Mouse (Mus musculus) ES-Bruce4 (cell line): ENCODE measurements around the gene 1700024G13Rik. TPM values are rescaled to one million over a fixed set of nuclear protein-coding genes. Genes with fewer than 3 reads are reported as not detected.

Experiments used
- H3K27ac ChIP-seq: 2 replicates; pipeline ENCODE4 v1.5.1; 2012; ENCODE audit warnings: low read length, inconsistent platforms; ENCODE audit not compliant: insufficient read depth
- H3K27me3 ChIP-seq: 2 replicates; pipeline ENCODE4 v1.6.1; 2012; ENCODE audit warnings: mild to moderate bottlenecking, low read length, inconsistent platforms; ENCODE audit not compliant: control insufficient read depth, poor library complexity, insufficient read depth, severe bottlenecking
- H3K36me3 ChIP-seq: 2 replicates; pipeline ENCODE4 v1.6.1; 2012; ENCODE audit warnings: inconsistent platforms, mild to moderate bottlenecking, low read length, moderate library complexity; ENCODE audit not compliant: control insufficient read depth, poor library complexity, insufficient read depth, severe bottlenecking
- H3K4me1 ChIP-seq: one replicate; pipeline ENCODE4 v1.8.1; 2011; ENCODE audit warnings: low read length; ENCODE audit not compliant: control insufficient read depth, insufficient read depth
- H3K4me3 ChIP-seq: 2 replicates; pipeline ENCODE4 v1.5.1; 2011; ENCODE audit warnings: low read depth, mild to moderate bottlenecking, low read length
- H3K9ac ChIP-seq: 2 replicates; pipeline ENCODE4 v1.6.1; 2012; ENCODE audit warnings: low read depth, mild to moderate bottlenecking, inconsistent platforms; ENCODE audit not compliant: poor library complexity, severe bottlenecking
- H3K9me3 ChIP-seq: replicated peaks from 2 replicates; pipeline ENCODE4 v1.6.1; 2012; ENCODE audit warnings: mild to moderate bottlenecking, low read length, inconsistent platforms; ENCODE audit not compliant: control insufficient read depth, poor library complexity, insufficient read depth, severe bottlenecking
- CTCF ChIP-seq: IDR thresholded peaks from one replicate; pipeline ENCODE4 v1.8.1; 2011; ENCODE audit warnings: low read depth, low read length
- EP300 ChIP-seq: IDR thresholded peaks from 2 replicates; pipeline ENCODE4 v1.6.1; 2011; ENCODE audit warnings: low read depth, low read length; ENCODE audit not compliant: insufficient read depth
- POLR2A ChIP-seq: IDR thresholded peaks from one replicate; pipeline ENCODE4 v1.8.1; 2011; ENCODE audit warnings: low read length; ENCODE audit not compliant: insufficient read depth
- polyA plus RNA-seq: library from polyadenylated mRNA; stranded (reverse); fragments of >200 nt; gene quantifications from 2 replicates; pipeline ENCODE4 v1.2.4, GENCODE M21; 2011; ENCODE audit warnings: low read depth; ENCODE audit not compliant: missing spikeins, insufficient read depth, insufficient read length

1700024G13Rik gene
- polyA plus RNA-seq, 1 experiment = not detected

DNA sequence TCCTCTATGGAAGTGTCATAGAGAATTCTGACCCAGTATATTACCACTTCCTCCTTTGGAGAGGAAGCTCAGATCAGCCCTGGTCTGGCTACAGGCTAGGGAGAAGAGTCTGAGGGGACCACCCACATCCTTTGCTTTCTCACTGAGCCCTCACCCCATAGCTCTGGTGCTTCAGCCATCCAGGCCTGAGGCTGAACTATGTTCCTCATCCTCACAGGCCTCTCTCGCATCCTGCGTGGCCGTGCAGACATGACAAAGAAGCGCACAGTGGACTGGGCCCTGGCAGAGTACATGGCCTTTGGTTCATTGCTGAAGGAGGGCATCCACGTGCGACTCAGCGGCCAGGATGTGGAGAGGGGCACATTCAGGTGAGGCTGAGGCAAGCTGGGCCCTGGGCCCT lies 46.4 kb downstream of the 1700024G13Rik start:
- Histone ChIP-seq H3K9me3 (no peaks in the 10 kb centered on the region), H3K27me3 (no peaks in the 10 kb centered on the region), H3K4me1 (no peaks in the 10 kb centered on the region), H3K9ac (no peak overlapping the region), H3K36me3 (peaks cover 64% of the 10 kb centered on the region), H3K27ac (no peak overlapping the region), H3K4me3 (no peak overlapping the region)
- TF ChIP-seq POLR2A = no peak
- no peak for TF ChIP-seq CTCF

DNA sequence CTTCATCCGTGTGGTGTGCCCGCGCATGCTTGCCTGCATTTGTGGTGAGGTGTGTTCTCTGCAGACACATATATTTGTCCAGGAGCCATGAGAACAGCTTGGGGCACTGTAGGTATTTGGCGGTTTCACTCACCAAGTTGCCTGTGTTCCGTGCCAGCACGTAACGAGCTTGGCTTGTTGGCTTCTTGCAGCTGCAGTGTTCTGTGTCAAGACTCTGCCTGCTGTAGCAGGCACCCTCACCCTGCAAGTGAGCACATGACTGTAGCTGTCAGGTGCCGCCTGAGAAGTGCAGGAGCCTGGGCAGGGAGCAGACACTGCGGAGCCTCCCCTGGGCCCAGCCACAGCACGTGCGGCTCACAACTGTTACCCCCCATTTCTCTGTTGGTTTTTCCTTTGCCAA lies 51.6 kb downstream of the 1700024G13Rik start:
- H3K36me3 ChIP-seq = peaks cover 67% of the 10 kb centered on the region

DNA sequence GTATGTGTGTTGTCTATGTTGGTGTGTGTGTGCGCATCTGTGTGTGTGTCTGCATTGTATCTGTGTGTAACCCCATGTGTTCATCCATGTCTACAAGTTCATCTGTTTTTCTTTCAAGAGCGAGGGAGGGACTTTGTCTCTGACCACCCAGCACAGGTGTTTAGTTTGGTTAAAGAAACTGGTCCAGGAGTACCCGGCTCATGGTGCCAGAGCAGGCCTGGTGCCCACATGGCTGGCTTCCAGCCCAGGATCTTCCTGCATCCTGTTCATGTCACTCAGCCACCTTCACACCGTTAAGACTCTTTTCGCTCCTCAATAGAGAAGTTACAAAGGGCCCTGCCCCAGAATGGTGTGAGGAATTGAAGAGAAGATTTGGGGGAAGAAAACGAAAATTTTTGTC lies 52.2 kb downstream of the 1700024G13Rik start:
- Histone ChIP-seq H3K27ac (no peak overlapping the region), H3K27me3 (no peaks in the 10 kb centered on the region), H3K4me1 (no peaks in the 10 kb centered on the region), H3K4me3 (no peak overlapping the region), H3K9ac (no peak overlapping the region), H3K9me3 (no peaks in the 10 kb centered on the region), H3K36me3 (peaks cover 64% of the 10 kb centered on the region)
- TF ChIP-seq POLR2A (no peak), EP300 (no peak), CTCF (no peak)

More for the DNA sequence above, 51.6 kb downstream of the 1700024G13Rik start:
- TF ChIP-seq CTCF = no peak
- no peak for TF ChIP-seq EP300
- no peak for TF ChIP-seq POLR2A
- H3K9ac ChIP-seq = no peak overlapping the region
- H3K4me3 ChIP-seq = no peak overlapping the region
- no peak overlapping the region for H3K27ac ChIP-seq
- no peaks in the 10 kb centered on the region for H3K9me3 ChIP-seq
- no peaks in the 10 kb centered on the region for H3K27me3 ChIP-seq
- no peaks in the 10 kb centered on the region for H3K4me1 ChIP-seq

- Histone ChIP-seq H3K9ac (no peak overlapping the region), H3K36me3 (peaks cover 46% of the 10 kb centered on the region), H3K27ac (no peak overlapping the region), H3K4me1 (no peaks in the 10 kb centered on the region), H3K27me3 (no peaks in the 10 kb centered on the region), H3K9me3 (no peaks in the 10 kb centered on the region), H3K4me3 (no peak overlapping the region)
- TF ChIP-seq EP300 = no peak
- no peak for TF ChIP-seq CTCF
- TF ChIP-seq POLR2A = no peak
Measured at GRCm38 (mm10) chr14:32332515-32333445, 55.4 kb downstream of the 1700024G13Rik start.

- no peaks in the 10 kb centered on the region for H3K4me1 ChIP-seq
- H3K4me3 ChIP-seq = no peak overlapping the region
- H3K27ac ChIP-seq = no peak overlapping the region
- no peak overlapping the region for H3K9ac ChIP-seq
- peaks cover 30% of the 10 kb centered on the region for H3K36me3 ChIP-seq
- no peaks in the 10 kb centered on the region for H3K9me3 ChIP-seq
- no peaks in the 10 kb centered on the region for H3K27me3 ChIP-seq
- TF ChIP-seq CTCF (no peak), EP300 (no peak), POLR2A (no peak)
Measured at GRCm38 (mm10) chr14:32327366-32327765, 60.8 kb downstream of the 1700024G13Rik start.

Other genes starting within 250 kb of the 1700024G13Rik start
- not detected in 2 replicates for gene Msmb, start 246.4 kb downstream of the 1700024G13Rik start, polyA plus RNA-seq
- 119 and 125 TPM in 2 replicates for gene Ncoa4, start 228.5 kb downstream of the 1700024G13Rik start, polyA plus RNA-seq
- gene Timm23, start 186.5 kb downstream of the 1700024G13Rik start, polyA plus RNA-seq = 170 and 189 TPM in 2 replicates
- gene Parg, start 186.4 kb downstream of the 1700024G13Rik start, polyA plus RNA-seq = 73.1 and 78.6 TPM in 2 replicates
- gene Ogdhl, start 66.4 kb downstream of the 1700024G13Rik start, polyA plus RNA-seq = 90.3 and 93.8 TPM in 2 replicates
- 0.27 TPM in 1 of 2 replicates, not detected in the other for gene Slc18a3, start 76.5 kb upstream of the 1700024G13Rik start, polyA plus RNA-seq
- gene Chat, start 77.6 kb upstream of the 1700024G13Rik start, polyA plus RNA-seq = 1.1 TPM in 1 of 2 replicates, not detected in the other
- gene Ercc6, start 125.1 kb upstream of the 1700024G13Rik start, polyA plus RNA-seq = 22.8 and 24.6 TPM in 2 replicates
- gene Prrxl1, start 211.0 kb upstream of the 1700024G13Rik start, polyA plus RNA-seq = not detected in 2 replicates